Mouse (Mus musculus) ovary, postnatal 36 days (tissue): ENCODE data around the gene Ptch1.

Experiments used
- DNase-seq: peaks from one replicate; pipeline ENCODE4 v3.0.0; 2022; ENCODE audit warnings: low spot score, mixed read lengths

Ptch1 gene

DNA sequence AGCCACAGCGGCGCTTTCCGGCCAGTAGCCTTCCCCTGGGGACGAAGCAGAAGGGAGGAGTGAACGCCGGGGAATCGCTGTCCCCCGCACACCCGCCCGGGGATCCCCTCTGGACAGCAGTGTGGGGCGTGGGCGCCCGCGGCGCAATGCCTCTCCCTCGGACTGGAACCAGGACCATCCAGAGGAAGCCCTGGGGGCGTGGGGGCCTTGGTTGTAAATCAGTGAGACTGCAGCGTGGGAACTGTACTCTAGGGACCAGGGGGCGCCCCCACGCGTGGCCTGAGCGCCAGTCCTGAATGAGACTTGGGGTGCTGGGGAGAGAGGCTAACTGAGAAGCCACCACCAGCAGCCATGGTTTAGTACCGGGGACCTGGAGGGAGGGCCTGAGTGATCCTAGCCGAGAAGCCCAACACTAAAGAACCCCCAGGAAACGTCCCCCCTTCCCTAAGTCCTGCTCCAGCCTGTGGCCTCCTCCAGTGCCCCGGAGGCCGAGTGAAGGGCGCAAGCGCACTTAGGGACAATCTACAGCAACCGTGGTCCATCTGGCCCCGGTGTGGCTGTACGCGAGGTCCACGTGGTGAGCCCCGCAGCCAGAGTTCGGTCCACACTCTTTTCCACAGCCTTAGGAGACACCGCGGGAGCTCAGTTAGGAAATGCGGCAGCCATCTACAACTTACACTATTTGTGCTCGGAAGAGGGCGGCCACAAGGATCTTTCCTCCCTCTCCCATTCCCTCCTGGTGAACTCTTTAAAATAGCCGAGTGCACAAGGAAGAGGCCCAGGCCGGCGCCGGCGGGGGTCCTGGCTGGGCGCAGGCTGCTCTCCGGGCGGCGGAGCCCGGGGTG lies 9.4 kb downstream of the Ptch1 start:
- DNase-seq: peak; percentile 63

DNA sequence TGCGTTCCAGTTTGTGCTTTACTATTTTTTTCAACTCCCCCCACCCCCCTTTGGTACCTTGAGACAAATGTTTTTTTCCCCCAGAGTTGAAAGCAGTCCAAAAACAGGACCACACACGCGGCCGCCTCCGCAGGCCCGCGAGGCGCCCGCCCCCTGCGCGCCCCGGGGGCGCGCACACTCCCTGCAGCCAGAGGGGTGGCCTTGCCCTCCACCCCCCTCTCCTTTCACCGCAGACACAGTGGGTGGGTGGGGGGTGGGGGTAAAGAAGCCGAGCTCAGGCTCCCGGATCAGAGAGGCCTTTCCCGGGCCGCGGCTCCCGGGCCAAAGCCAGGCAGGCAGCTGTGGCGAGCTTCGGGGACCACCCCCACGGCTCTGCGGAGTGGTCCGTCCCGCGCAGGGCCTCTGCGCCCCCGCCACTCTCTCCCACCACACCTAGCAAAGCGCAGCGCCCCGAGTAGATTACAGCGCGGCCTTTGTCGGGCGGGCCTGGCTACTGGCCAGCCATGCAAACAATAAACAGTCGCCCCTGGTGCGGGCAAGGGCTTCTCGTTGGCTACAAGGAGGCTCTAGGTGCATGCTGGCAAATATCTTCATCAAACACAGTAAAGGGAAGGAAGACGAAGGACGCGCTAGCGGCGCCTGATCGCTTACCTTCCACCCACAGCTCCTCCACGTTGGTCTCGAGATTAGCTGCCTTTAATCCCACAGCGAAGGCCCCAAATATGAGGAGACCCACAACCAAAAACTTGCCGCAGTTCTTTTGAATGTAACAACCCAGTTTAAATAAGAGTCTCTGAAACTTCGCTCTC lies 10.2 kb downstream of the Ptch1 start:
- peak; percentile 86 for DNase-seq

DNA sequence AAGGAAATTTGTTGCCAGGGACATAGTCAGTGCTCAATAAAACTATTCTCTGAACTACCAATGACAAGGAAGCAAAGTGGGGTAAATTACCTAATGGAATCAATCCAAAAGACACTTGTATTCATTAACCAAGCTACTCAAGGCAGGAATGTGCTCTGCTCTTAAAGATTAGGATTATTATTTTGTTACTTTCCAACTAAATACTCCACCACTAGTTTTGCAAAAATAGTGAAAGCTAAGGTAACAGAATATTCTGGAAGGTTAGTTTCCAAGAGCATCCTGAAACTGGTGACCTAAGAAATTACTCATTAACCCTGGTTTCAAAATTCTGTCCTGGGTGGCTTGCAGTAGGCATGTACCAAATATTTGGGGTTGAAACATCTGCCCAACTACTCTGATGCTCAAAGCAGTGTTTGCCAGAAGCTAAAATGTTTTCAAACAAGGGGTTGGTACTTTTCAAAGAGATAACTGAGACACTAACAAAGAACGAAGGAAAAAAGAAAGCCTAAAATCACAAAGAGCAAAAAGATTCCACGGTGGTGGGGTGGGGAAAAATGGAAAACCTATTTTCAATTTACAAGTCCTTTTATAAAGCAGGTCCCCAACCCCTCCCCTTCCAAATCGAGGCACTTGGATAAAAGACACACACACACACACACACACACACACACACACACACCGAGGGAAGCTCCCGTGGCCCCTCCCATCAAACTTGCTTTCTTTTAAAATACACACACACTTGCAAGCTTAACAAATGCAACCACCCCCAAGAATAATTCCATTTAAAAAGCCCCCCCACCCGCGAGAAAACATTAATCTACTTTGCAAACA lies 11.0 kb downstream of the Ptch1 start:
- no peak for DNase-seq

DNA sequence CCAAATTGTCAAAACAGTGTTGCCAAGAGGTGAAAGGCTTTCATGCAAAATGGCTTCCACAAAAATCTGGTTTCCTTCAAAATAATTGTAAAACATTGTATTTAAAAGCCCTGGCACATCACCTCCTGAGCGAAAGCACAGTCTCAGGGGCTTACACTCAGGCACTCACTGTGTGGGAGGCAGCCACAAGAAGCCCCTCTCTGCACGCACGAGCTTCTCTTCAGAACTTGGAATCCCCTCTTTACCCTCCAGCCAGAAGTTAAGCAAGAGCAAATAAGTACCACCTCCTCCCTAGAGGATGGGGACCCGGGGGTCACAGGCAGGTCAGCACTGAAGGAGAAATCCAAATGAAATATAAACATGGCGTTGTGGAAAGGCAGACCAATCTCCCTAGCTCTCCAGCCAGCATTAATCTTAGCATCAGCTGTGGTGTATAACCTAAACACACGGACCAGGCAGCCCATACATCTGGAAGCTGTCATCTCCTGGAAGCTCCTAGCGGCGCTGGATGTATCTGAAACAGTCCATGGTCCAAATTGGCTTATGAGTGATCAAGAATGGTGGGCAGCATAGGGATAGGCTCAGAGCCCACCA lies 15.0 kb downstream of the Ptch1 start:
- DNase-seq: no peak

DNA sequence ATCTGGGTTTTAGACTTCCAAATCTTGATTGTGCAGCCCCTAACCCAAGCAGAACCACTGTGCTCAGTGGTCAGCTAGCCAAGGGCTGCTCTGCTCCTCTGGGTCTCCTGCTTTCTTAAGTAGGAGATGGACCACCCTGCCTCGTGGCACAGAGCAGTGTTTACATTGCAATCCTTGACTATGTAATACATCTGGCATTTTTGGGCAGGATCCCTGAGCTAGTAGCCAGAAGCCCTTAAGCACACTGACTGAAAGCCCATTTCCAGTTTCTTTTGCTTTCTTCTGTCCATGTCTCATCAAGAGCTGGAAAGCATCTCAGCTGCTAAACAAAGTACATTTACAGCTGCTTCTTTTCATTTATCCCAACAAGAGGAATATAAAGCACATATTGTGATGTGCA lies 17.0 kb downstream of the Ptch1 start:
- DNase-seq: no peak

DNA sequence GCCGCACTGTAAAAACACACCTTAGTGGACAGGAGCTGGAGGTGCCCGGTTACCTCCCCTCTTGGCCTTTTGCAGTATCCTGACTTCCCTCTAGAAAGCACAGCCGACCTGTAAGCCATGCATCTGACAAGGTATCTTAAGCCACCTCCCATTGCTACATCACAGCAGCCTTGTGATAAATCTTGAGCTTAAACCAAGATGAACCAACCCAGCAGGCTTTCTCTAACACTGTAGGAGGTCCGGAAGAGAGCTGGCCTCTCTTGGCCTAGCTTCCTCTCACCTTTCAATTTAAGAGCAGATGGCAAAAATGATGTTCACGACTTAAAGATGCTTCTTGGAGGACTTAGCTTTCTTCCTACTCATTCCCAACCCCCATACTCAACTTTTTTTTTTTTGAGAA lies 17.5 kb downstream of the Ptch1 start:
- no peak for DNase-seq

DNA sequence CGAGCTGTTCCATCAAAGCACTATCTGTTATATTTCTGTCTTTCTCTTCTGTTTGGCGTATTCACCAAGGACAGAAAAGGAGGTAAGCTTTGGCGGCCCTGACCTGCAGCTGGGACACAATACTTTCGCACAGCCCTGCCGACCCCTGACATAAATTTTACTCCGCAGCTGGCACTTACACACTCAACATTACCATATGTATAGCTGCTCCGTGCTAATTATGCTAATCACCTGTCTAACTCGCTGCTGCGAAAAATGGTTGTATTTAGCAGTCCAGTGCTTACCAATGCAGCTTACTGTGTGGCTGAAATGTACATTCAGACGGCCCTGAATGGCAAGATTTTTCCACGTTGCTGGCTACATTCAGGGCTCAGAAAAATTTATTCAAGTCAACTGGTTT lies 18.8 kb downstream of the Ptch1 start:
- DNase-seq: no peak

DNA sequence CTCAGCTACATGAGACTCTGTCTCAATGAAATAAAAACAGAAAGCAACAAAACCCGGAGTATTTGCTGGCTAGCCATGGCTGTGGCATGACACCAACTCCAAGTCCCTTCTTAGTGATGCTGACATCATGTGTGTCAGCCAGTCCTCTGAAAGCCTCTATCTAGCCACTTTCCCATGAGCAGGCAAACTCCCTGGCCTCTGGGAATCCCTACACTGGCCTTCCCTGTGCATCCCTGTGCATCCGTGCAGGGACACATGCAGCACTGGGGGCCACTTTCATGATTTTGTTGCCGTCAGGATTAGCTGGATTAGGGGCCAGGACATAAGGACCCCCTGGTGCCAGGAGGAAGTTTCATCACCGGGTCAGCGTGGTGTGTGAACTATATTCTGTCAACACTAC lies 20.0 kb downstream of the Ptch1 start:
- DNase-seq: no peak

DNA sequence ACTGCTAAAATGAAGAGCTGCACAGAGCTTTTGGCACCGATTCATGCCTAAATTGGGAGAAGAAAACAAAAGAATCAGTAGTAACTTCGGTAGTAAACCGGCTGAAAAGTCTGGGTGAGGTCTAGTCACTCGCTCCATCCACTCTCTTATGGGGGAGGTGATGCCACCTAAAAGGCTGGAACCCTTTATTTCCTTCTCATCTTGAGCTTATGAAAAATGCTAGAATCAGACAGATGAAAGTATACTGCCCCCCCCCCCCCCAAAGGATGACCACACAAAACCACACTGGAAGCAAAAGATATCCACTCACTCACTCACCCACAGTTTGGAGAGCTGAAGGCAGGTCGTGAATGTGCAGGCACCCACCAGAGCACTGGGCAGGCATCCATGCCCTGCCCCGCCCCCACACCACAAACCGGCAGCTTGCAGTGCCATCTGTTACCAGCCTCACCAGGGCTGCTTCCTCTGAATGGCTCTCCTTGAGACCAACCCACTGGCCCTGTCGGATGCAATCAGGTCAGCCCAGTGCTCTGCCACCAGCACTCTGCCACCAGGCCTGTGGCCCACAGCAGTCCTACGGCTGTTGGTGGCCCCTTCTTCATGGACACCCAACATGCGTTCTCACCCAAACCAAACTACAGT lies 21.0 kb downstream of the Ptch1 start:
- DNase-seq: peak; percentile 48

DNA sequence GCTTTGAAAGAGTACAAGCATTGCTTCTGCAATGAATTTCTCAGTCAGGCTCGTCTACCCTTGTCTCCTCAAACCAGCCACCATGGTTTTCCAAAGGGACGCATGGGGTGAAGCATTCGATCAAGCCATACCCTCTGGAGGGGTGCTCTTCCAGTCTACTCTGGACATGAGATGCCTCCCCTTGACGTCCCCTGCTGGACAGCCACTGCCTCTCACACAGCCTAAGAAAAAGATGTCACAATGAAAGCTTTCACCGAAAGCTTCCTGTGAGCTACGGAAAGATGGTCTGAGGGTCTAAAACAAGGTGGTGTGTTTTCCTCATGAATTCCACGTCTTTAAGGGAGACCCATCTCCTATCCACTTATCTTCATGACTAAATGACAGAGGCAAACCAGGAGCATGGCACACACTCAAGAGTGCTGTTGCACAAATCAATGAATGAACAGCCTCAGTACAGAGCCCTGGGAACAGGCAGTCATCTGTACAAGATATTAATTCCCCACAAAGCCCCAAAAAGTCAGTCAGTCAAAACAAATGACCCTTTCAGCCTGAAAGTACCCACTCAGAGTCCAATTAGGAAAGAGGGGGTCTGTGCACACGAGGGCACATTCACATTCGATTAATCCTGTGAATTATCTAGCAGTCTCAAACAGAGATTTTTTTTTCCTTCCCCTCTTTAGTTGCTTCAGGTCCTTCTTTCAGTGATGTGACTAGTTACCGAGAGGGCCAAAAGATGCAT lies 21.7 kb downstream of the Ptch1 start:
- DNase-seq: no peak

DNA sequence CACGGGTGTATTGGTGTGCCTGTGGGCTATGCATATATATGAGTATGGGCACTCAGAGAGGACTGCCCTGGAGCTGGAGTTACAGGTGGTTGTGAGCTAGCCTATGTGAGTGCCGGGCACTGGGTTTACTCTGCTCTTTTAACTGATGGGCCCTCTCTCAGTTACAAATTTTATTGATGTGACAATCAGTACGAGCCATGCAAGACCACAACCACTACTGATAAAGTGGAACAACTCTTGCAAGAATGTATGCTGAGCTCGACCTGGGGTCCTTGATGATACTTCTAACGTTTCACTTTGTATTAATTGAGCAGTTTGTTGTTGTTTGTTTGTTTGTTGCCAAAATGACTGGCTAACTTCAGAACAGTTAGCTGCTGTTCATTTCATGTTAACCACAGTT lies 23.0 kb downstream of the Ptch1 start:
- DNase-seq: no peak

DNA sequence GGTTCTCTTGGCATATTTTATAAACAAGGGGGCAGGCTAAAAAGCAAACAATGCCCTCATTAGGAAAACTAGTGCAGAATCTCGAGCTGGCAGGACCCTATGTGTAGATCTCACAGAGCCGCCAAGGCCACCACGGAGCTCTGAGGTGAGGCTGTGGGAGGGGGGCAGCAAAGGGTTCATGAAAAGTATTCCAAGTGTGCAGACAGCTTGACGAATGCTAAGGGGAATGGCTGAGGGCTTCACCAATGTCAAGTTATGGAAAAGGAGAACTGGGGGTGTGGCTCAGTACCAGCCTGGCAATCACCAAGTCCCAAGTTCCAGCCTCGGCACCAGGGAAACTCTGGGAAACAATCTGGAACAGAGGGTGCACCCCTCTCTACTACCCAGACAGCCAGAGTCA lies 24.2 kb downstream of the Ptch1 start:
- no peak for DNase-seq

DNA sequence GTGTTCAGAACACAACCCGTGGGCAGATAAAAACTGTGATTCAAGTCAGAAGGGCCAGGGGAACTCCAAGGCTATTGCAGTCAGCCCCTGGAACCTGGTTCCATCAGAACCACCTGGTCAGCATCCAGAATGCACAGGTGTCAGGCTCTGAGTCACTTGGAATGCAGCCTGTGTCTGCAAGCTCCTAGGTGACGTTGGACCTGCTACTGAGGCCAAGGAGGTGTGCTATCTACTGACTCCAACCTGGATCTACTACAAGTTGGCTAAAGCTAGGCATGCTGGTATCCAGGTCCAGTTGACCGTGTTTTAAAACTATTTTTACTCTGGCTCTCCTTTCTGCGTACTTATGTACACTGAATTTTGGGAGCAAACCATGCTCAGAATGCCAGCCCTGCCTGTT lies 24.8 kb downstream of the Ptch1 start:
- no peak for DNase-seq

DNA sequence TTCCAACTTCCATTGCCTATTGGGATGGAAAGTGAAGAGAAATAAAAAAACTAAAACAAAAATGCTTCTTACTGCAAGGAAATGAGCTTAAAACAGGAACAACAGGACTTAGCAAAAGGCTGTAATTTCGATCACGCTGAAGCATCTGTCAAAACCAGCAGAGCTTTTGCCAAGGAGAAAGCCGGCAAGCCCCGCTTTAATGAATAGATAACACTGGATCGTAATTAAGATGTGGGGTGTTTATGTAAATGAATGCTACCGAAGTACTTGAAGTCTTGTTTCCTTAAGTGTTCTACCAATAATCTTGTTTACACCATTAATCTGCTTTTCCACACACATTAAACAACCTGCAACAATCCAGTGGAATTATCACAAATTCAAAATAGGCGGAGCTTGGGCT lies 28.1 kb downstream of the Ptch1 start:
- no peak for DNase-seq

DNA sequence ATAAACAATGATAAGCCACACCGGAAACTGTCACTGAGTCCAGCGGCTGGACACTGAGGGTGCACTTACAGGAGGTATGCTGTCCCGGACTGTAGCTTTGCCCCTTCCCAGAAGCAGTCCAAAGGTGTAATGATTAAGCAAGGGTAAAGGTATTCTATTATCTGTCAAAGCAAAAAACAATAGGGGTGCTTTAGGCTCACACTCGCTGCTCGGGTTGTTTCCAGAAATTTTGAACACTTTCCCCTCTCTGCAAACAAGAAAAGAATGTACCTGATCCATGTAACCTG lies 28.5 kb downstream of the Ptch1 start:
- no peak for DNase-seq

DNA sequence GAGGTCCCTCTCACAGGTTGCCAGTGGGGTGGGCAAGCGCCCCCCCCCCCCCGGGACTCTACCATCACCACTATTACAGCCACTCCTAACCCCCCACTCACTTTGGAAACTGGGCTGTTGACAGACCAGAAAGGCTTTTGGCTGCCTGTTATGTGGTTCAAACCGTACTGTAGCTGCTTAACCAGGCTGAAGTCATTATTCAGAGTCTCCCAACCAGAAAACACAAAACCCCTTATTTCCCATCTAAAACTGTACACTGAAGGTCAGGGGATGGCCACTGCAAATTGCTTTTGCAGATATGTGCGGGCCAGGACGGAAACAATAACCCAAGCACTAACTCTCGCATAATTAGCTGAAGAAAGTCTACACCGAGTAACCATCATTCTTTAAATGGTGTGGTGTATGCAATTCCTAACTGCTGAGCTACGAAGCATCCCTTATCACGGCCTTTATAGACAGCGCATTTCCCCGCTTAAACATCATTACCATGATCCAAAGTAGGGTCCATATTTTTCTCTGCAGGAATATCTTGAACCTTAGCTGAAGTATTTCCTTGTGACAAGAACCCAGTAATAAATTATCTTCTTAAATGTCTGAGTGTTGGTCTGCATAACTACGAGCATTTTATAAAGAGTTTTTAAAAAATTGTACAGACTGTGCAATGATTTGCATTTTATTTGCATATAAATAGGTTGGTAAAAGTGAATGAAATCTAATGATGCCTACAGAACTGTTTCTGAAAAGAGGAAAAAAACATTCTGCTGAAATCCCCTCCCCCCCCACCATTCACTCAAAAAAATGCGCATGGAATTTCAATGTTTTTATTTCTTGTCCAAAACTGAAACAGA lies 29.1 kb downstream of the Ptch1 start:
- no peak for DNase-seq

DNA sequence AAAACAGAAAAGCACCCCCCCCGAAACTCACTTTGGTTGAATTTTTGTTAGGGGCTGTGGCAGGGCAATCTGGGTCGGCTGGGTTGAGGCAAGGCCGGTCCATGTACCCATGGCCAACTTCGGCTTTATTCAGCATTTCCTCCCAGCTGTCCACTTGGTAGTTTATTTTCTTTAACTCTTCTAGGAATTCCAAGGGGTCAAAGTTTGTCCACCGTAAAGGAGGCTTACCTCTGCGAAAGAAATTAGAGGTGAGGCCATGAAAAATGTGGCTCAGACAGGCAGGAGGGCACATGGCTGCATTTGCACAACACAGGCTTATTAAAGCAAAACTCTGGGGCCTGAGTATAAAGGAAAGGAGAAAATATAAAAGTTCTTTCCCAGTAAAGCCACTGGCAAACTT lies 29.9 kb downstream of the Ptch1 start:
- no peak for DNase-seq

DNA sequence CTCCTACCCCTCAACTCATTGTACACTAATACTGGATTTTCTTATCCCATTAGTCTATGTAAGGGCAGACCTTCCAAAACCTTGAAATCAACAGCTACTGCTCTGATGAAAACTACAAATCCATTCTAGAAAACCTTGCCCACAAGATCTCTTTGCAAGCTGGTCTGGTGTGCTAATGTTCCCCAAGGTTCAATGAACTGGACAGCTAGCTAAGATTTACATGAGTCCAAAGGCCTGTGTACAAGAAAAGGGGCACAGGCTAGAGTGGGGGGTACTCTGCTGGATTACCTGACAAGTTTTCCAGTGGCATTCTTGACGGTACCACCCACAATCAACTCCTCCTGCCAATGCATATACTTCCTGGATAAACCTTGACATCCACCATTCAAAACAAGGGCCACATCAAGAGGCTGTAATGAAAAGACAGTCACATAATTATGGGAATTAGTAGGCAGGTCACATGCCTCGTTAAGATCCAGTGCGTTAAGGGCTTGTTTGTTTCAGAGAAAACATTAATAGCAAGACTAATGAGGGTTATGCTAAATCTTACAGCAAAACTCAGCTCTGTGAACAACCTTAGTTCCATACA lies 30.5 kb downstream of the Ptch1 start:
- DNase-seq: no peak

DNA sequence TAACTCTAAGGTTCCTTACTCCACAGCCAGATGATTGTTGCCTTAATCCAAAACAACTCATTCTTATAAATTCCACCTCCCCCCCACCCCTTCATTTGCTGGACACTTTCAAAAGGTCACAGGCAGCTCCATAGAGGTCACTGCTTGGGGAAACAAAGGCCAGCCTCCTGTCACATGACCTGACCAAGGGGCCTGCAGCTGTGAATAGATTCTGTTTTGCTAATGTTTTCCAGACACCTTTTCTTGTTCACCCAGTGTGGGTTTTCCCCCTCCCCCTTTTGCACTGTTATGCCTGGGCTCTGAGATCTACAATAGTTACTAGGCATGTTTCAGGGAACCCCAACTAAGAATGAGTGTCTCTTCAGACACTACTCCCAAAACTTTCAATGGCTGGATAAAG lies 31.9 kb downstream of the Ptch1 start:
- DNase-seq: no peak

DNA sequence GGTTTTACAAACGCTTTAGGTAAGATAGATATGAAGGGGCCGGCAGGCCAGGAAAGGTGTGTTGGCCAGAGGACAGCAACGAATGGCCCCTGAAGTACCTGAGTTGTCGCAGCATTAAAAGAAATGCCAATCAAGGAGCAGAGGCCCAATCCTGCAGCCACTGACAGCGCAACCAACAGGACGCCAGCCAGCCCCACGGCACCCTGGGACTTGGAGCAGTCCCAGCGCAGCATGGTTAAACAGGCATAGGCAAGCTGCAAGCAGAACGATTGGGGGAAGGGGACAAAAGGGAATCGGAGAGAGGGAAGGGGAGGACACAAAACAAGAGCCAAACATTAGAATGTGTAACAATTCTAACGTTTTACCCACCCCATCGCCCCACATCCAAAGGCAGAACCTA lies 32.8 kb downstream of the Ptch1 start:
- DNase-seq: no peak
